Comparison of ENCODE assay signal across 8 mouse cellular contexts in the genomic region with DNA sequence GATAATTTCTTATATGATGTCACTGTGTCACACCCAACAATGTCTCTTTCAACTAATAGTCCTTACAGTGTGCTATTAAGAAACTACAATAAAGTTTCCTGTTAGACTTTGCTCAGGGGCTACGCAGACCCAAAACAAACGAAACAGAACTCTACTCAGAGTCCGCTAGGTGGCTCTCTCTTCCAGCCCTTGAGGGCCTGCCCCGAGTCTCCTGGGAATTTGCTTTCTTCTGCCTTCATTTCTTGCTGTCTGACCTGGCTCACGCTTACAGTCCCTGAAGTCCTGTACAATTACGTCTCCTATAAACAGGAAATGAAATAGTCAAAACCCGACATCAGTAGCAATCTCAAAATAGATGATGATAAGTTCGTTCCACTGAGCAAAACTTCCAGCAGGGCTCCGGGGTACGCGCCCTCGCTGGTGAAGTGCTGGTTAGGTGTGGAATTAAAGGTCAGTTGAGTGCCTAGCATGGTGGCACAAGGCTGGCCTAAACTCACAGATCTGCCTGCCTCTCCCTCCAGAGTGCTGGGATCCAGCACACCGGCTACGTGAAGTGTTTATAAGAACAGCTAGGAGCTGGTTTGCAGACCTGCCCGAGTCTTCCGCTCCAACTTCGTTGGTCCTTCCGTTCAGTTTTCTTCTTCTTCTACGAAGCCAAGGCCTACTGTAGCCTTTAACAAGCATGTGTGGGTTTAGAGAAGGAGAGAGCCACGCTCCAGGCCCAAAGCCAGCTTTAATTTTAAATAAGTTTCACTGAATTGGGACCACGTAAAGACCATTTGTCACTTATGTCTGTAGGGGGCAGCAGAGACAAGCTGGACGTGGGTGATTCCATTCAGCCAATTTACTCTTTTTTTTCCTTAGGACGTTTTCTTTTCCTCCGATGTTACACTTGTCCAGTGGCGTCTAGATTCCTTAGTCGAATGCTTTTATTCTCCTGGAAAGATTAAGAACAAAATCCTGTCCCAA. TPM values are rescaled to one million over a fixed set of nuclear protein-coding genes. Genes with fewer than 3 reads are reported as not detected.
DNase-seq lines count a peak whose midpoint lies in the region; ATAC-seq and TF ChIP-seq lines count a peak whose summit lies in the region.

No protein-coding gene starts in this region.

- no peak for TF ChIP-seq POLR2A in kidney, adult 2 months (IDR thresholded peaks at IDR 0.05; ENCODE audit: low read depth, low read length)

- no peak overlapping the region for H3K4me3 ChIP-seq in embryonic facial prominence, embryonic 11.5 days (ENCODE audit: low read depth, low read length)
- peak overlapping the region; percentile 29; the same call in 1 of the 2 replicates for H3K4me3 ChIP-seq in kidney, adult 2 months (ENCODE audit: insufficient read depth, low read depth, low read length)
- H3K4me3 ChIP-seq in midbrain, postnatal 0 days (ENCODE audit: low read depth, low read length): no peak overlapping the region
- H3K4me3 ChIP-seq in stomach, postnatal 0 days (ENCODE audit: low read depth, low read length): peak overlapping the region; percentile 24

- no peaks in the 10 kb centered on the region for H3K4me1 ChIP-seq in embryonic facial prominence, embryonic 11.5 days (ENCODE audit: control insufficient read depth, insufficient read depth, low read length)
- peaks cover 6% of the 10 kb centered on the region; the same call in 1 of the 2 replicates for H3K4me1 ChIP-seq in kidney, adult 2 months (ENCODE audit: control insufficient read depth, insufficient read depth, low read length)
- no peaks in the 10 kb centered on the region for H3K4me1 ChIP-seq in midbrain, postnatal 0 days (ENCODE audit: insufficient read depth, low read length)
- 0 out of 2 replicates have a peak, but pooled peaks cover 3% of the 10 kb centered on the region for H3K4me1 ChIP-seq in stomach, postnatal 0 days (replicated peaks; ENCODE audit: control insufficient read depth, insufficient read depth)

- no peaks in the 10 kb centered on the region for H3K9me3 ChIP-seq in embryonic facial prominence, embryonic 11.5 days (replicated peaks; ENCODE audit: control insufficient read depth, low read length)
- no peaks in the 10 kb centered on the region for H3K9me3 ChIP-seq in midbrain, postnatal 0 days (ENCODE audit: low read length)
- no peaks in the 10 kb centered on the region for H3K9me3 ChIP-seq in stomach, postnatal 0 days (ENCODE audit: control insufficient read depth, low read length)

- no peaks in the 10 kb centered on the region for H3K36me3 ChIP-seq in embryonic facial prominence, embryonic 11.5 days (replicated peaks; ENCODE audit: control insufficient read depth, insufficient read depth, low read depth, low read length)
- no peaks in the 10 kb centered on the region for H3K36me3 ChIP-seq in kidney, adult 2 months (ENCODE audit: control insufficient read depth, insufficient read depth, low read length)
- no peaks in the 10 kb centered on the region for H3K36me3 ChIP-seq in midbrain, postnatal 0 days (ENCODE audit: insufficient read depth, low read length)
- H3K36me3 ChIP-seq in stomach, postnatal 0 days (ENCODE audit: control insufficient read depth, insufficient read depth, low read length): no peaks in the 10 kb centered on the region

- TF ChIP-seq EP300 in stomach, postnatal 0 days (optimal IDR thresholded peaks at IDR 0.05): no peak

- H3K27me3 ChIP-seq in embryonic facial prominence, embryonic 11.5 days (ENCODE audit: control insufficient read depth, insufficient read depth, low read length): no peaks in the 10 kb centered on the region
- no peaks in the 10 kb centered on the region for H3K27me3 ChIP-seq in kidney, adult 2 months (replicated peaks; ENCODE audit: control insufficient read depth, insufficient read depth, low read length)
- H3K27me3 ChIP-seq in midbrain, postnatal 0 days (ENCODE audit: insufficient read depth, low read length): no peaks in the 10 kb centered on the region
- H3K27me3 ChIP-seq in stomach, postnatal 0 days (ENCODE audit: control insufficient read depth, insufficient read depth, low read length): no peaks in the 10 kb centered on the region

- peak; percentile 74 for TF ChIP-seq CTCF in kidney, adult 2 months (conservative IDR thresholded peaks at IDR 0.05; ENCODE audit: insufficient read depth, insufficient read length, low read depth, low read length)
- peak; percentile 84 for TF ChIP-seq CTCF in midbrain, postnatal 0 days (IDR thresholded peaks at IDR 0.05)
- TF ChIP-seq CTCF in stomach, postnatal 0 days (IDR thresholded peaks at IDR 0.05; ENCODE audit: low read depth): peak; percentile 90

- 26% methylated on average over 26 of the region's 26 CpGs for WGBS in embryonic facial prominence, embryonic 11.5 days
- 17% methylated on average over 26 of the region's 26 CpGs for WGBS in kidney, adult 2 months
- WGBS in midbrain, postnatal 0 days: 25% methylated on average over 26 of the region's 26 CpGs
- 20% methylated on average over 26 of the region's 26 CpGs for WGBS in stomach, postnatal 0 days

- no peak overlapping the region for H3K27ac ChIP-seq in embryonic facial prominence, embryonic 11.5 days (replicated peaks; ENCODE audit: low read depth, low read length)
- peak overlapping the region; percentile 1; the same call in 1 of the 2 replicates for H3K27ac ChIP-seq in kidney, adult 2 months (ENCODE audit: insufficient read depth, low read depth, low read length)
- no peak overlapping the region for H3K27ac ChIP-seq in midbrain, postnatal 0 days (ENCODE audit: low read depth, low read length)
- no peak overlapping the region; the same call in 1 of the 2 replicates for H3K27ac ChIP-seq in stomach, postnatal 0 days (replicated peaks)

- peak; percentile 59 for ATAC-seq in CD4-positive, CD25-positive, alpha-beta regulatory T cell, adult 4 months
- ATAC-seq in embryonic facial prominence, embryonic 11.5 days (replicated peaks; ENCODE audit: insufficient number of reproducible peaks, low FRiP score, low TSS enrichment, low read depth): 0 out of 2 replicates have a peak, but pooled peaks have one; percentile 34
- ATAC-seq in midbrain, postnatal 0 days (ENCODE audit: low FRiP score): peak; percentile 20; the same call in 1 of the 2 replicates
- peak; percentile 64 for ATAC-seq in stomach, postnatal 0 days (ENCODE audit: low FRiP score, low TSS enrichment)

- no peak overlapping the region; the same call in 1 of the 2 replicates for H3K9ac ChIP-seq in embryonic facial prominence, embryonic 11.5 days (replicated peaks; ENCODE audit: low read length)
- no peak overlapping the region for H3K9ac ChIP-seq in midbrain, postnatal 0 days (replicated peaks; ENCODE audit: low read length, poor library complexity, severe bottlenecking)
- no peak overlapping the region; the same call in 1 of the 2 replicates for H3K9ac ChIP-seq in stomach, postnatal 0 days (ENCODE audit: low read length)

- peak; percentile 76 for DNase-seq in adrenal gland, postnatal 10 days
- DNase-seq in embryonic facial prominence, embryonic 11.5 days (ENCODE audit: low spot score): peak; percentile 90
- DNase-seq in heart, adult 9 months (ENCODE audit: low spot score in 2 of 2): peak; percentile 60 to 77
- DNase-seq in kidney, adult 2 months: peak; percentile 84
- peak; percentile 50 for DNase-seq in liver
- DNase-seq in midbrain, postnatal 0 days (ENCODE audit: low spot score): peak; percentile 92
- DNase-seq in stomach, postnatal 0 days (ENCODE audit: low spot score): peak; percentile 58

- peak overlapping the region; percentile 8 for H3K4me2 ChIP-seq in embryonic facial prominence, embryonic 11.5 days (ENCODE audit: low read depth, low read length)
- peak overlapping the region; percentile 37 for H3K4me2 ChIP-seq in midbrain, postnatal 0 days (ENCODE audit: low read depth, low read length, poor library complexity, severe bottlenecking)
- H3K4me2 ChIP-seq in stomach, postnatal 0 days (replicated peaks; ENCODE audit: low read depth): peak overlapping the region; percentile 51

RNA-seq across cellular contexts. Expression of gene Treh, which starts 17.7 kb away (rescaled TPM):
- polyA plus RNA-seq in CD4-positive, CD25-positive, alpha-beta regulatory T cell, adult 4 months (2017; shearing (Covaris generic)): not detected
- total RNA-seq in adrenal gland, postnatal 10 days (2021): not detected
- polyA plus RNA-seq in embryonic facial prominence, embryonic 11.5 days (2014; fragmentation: Nextera tagmentation; extraction: Ambion mirVana): not detected in 2 replicates
- 32.2 and 34.4 TPM in 2 replicates for polyA plus RNA-seq in kidney, adult 2 months (2012; rRNA removed)
- total RNA-seq in midbrain, postnatal 0 days (2014; rRNA removed): not detected in 2 replicates
- polyA plus RNA-seq in midbrain, postnatal 0 days (2015; fragmentation: Nextera tagmentation; extraction: Ambion mirVana): not detected in 2 replicates
- not detected in 2 replicates for polyA plus RNA-seq in stomach, postnatal 0 days (2015; fragmentation: Nextera tagmentation; extraction: Ambion mirVana)

RNA-seq across cellular contexts. Expression of gene Ddx6, which starts 50.7 kb away (rescaled TPM):
- 10 to 100 TPM; 68.5 to 94.4 TPM for polyA plus RNA-seq in CD4-positive, CD25-positive, alpha-beta regulatory T cell, adult 4 months (2017; shearing (Covaris generic))
- 100 to 1,000 TPM; 106 to 118 TPM for total RNA-seq in adrenal gland, postnatal 10 days (2021)
- 14.0 and 15.4 TPM in 2 replicates for polyA plus RNA-seq in embryonic facial prominence, embryonic 11.5 days (2014; fragmentation: Nextera tagmentation; extraction: Ambion mirVana)
- 18.1 and 20.8 TPM in 2 replicates for polyA plus RNA-seq in kidney, adult 2 months (2012; rRNA removed)
- total RNA-seq in midbrain, postnatal 0 days (2014; rRNA removed): 68.6 and 87.2 TPM in 2 replicates
- polyA plus RNA-seq in midbrain, postnatal 0 days (2015; fragmentation: Nextera tagmentation; extraction: Ambion mirVana): 14.8 and 19.9 TPM in 2 replicates
- 7.9 and 10.4 TPM in 2 replicates for polyA plus RNA-seq in stomach, postnatal 0 days (2015; fragmentation: Nextera tagmentation; extraction: Ambion mirVana)

Comparison
In these comparisons a context has a peak if more than half of its experiments do, and no peak if none do; other contexts are left out.
1. H3K4me3 ChIP-seq: peak in kidney, adult 2 months (single experiment) and stomach, postnatal 0 days (single experiment); none in embryonic facial prominence, embryonic 11.5 days (single experiment) and midbrain, postnatal 0 days (single experiment).
2. RNA of gene Treh, which starts 17.7 kb away (polyA plus RNA-seq): 32.2 to 34.4 TPM in kidney, adult 2 months; not detected in embryonic facial prominence, embryonic 11.5 days, not detected in CD4-positive, CD25-positive, alpha-beta regulatory T cell, adult 4 months, not detected in midbrain, postnatal 0 days and not detected in stomach, postnatal 0 days; every median in the first group is over 10 times any median in the second.
3. Peak in every context shown above with its lines, with median percentiles within 50 percentile points of each other: ATAC-seq, DNase-seq, H3K4me2 ChIP-seq and CTCF ChIP-seq.